Mouse (Mus musculus) lung, postnatal 0 days (tissue): ENCODE data around the gene Stk4.

Experiments
- CTCF ChIP-seq: IDR thresholded peaks from 2 replicates; pipeline ENCODE4 v1.5.1; 2016; ENCODE audit warnings: antibody characterized with exemption, mild to moderate bottlenecking
- EP300 ChIP-seq: IDR thresholded peaks from 2 replicates; pipeline ENCODE4 v1.6.1; 2016; ENCODE audit warnings: antibody characterized with exemption, mild to moderate bottlenecking, control low read depth

DNA sequence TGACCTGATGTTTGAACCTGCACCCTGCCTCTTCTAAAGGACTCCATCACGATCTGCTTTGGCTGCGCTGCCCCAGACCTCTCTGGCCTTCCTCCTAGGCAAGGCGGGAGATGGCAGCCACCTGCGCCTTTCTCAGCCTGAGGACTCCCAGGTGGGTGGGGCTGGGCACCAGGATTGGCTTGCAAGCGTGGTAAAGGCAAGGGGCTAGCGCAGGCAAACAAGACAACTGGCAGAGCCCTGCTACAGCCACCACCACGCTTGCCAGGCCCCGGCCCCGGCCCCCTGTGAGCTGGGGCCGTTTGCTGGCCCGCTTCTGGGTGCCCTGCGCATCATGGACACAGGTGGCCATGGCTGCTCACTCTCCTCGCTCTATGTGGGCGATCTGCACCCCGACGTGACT lies 45.0 kb upstream of the Stk4 start, which contains the start of gene Pabpc1l:
- TF ChIP-seq CTCF: no peak
- TF ChIP-seq EP300: no peak
